Mouse (Mus musculus) olfactory bulb, adult 2 months (tissue): ENCODE results near the gene Mest.

Experiments
- CTCF ChIP-seq: fragments of 200-500 bp; IDR thresholded peaks from 2 replicates; pipeline ENCODE4 v1.5.1; 2012; ENCODE audit warnings: low read depth, mild to moderate bottlenecking, low read length, moderate library complexity; ENCODE audit not compliant: insufficient read depth
- POLR2A ChIP-seq: fragments of 200-500 bp; IDR thresholded peaks from 2 replicates; pipeline ENCODE4 v1.6.1; 2012; ENCODE audit warnings: mild to moderate bottlenecking, low read depth, low read length, moderate library complexity; ENCODE audit not compliant: insufficient read depth

DNA sequence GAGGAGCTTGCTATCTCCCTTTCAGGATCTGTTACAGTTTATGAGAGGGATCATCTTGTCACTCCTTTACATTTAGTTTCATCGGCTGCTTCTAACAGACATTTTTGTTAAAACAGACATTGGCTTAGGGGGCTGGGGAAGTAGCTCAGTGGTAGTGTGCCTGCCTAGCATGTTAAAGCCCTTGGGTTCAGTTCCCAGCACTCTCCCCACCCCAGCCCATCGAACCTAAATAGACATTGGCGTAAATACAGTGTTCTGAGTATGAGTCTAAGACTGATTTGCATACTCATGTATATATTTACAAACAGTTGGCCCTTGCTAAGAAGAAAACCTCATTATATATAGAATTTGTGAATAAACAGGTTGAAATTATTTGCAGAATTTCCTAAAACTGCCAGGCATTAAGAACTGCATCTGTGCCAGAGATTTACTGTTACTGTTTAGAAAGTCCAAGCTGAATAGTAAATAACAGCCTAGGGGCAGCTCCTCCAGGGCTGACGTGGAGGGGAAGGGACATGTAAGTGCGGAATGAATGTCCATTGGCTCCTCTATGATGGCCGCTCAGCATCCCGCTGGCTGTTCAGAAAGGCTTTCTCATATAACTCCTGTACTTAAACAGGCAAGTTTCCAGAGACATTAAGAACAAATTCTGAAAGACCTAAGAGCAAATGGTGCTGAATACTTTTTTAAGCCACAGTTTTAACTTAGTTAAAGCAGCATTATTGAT, 24.4 kb downstream of the Mest start:
- TF ChIP-seq CTCF (no peak), POLR2A (no peak)
